Mouse (Mus musculus): ENCODE measurements around the gene Nup54. TPM values are rescaled to one million over a fixed set of nuclear protein-coding genes. Genes with fewer than 3 reads are reported as not detected.

Nup54 gene
- total RNA-seq (2022), result 10 to 100 TPM; 30.5 to 41.7 (median 35.3) TPM

- DNase-seq (ENCODE audit: low spot score in 2 of 2), result peak; percentile 96 to 97
Measured at GRCm38 (mm10) chr5:92435025-92435584, at the start of gene Nup54. Gene Nup54, minus strand, starts transcription at chr5:92435219.

GRCm38 (mm10) chr5:92472863-92473262 is 37.8 kb upstream of the Nup54 start:
- no peak for DNase-seq (ENCODE audit: low spot score in 2 of 2)

DNA sequence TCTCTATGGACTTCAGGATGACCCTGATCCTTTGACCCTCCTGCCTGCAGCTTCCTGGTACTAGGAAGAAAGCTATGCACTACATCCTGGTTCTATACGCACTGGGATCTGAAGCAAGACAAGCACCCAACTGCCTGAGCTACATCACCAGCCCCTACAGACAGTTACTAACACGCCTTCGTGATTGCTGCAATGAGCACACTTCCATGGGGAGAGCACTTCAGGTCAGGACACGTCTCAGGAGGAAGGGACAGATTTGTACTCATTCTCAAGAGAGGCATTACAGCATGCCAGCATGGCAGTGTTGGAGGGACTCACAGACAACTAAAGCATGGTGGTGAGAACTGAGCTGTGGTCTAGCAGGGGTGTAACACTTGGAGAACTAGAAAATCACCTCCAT is 36.5 kb upstream of the Nup54 start:
- DNase-seq (ENCODE audit: low spot score in 2 of 2), result no peak

- DNase-seq (ENCODE audit: low spot score in 2 of 2), result no peak
Measured at GRCm38 (mm10) chr5:92469201-92470130, 34.4 kb upstream of the Nup54 start.

- no peak for DNase-seq (ENCODE audit: low spot score in 2 of 2)
Measured at GRCm38 (mm10) chr5:92468234-92468633, 33.2 kb upstream of the Nup54 start.

DNA sequence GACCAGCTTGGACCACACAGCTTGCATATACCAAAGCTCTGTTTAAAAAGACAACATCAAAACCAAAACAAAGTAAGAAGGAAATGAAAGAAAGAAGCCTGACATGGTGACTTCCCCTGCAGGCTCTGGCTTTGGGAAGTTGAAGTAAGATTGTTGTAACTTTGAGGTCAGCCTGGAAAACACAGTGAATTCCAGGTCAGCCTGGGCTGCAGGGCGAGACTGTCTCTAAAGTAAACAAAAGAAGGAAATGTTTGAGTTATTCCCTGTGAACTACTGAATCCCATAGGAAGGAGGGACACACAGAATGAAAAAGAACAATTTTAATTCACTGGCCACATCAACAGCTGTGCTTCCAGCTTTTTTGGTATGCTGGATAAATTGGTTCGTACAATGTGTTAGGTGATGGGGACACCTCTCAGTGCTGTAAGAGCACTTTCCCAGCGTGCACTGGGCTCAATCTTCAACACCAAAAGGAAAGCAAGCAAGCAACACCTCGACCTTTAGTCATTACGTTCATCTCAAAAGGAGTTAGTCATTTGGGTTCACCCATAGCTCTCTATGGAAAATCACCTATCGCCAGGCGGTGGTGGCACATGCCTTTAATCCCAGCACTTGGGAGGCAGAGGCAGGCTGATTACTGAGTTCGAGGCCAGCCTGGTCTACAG is 32.2 kb upstream of the Nup54 start:
- no peak for DNase-seq (ENCODE audit: low spot score in 2 of 2)

- no peak for DNase-seq (ENCODE audit: low spot score in 2 of 2)
Measured at GRCm38 (mm10) chr5:92465511-92465910, 30.5 kb upstream of the Nup54 start.

GRCm38 (mm10) chr5:92461321-92461720 is 26.3 kb upstream of the Nup54 start:
- peak; percentile 22 to 47 for DNase-seq (ENCODE audit: low spot score in 2 of 2)

DNA sequence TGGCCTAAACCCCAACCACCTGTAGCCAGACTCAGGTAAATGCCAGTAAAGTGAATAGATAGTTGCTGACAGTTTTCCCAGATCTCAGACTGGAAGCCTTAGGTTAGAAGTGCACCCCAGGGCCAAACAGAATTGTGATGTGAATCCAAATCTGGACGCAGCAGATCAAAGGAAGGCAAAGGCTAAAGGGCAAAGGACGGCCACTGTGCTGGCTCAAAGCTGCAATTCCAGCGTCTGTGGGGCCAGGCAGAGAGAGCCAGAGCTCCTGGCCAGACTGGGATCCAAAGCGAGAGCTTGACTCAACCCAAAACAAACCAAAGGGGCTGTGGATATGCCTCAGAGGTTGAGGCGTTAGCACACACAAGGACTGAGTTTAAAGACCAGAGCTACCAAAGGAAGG is 23.7 kb upstream of the Nup54 start:
- DNase-seq (ENCODE audit: low spot score in 2 of 2), result no peak

DNA sequence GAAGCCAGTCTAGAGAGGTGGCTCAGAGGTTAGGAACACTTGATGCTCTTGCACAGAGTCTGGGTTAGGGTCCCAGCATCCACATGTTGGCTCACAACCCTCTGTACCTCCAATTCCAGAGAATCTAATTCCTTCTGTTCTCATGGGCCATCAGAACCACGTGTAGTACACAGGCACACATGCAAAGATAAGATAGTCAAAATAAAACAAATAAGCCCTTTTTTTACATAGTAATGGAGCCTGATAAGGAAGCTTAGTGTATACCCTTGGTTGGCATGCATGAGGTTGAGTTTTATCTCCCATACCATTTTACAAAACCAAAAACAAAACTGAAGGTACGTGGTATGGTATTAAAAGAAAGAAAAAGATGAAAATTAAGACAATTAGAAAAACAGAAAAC is 22.4 kb upstream of the Nup54 start:
- DNase-seq (ENCODE audit: low spot score in 2 of 2), result no peak

DNA sequence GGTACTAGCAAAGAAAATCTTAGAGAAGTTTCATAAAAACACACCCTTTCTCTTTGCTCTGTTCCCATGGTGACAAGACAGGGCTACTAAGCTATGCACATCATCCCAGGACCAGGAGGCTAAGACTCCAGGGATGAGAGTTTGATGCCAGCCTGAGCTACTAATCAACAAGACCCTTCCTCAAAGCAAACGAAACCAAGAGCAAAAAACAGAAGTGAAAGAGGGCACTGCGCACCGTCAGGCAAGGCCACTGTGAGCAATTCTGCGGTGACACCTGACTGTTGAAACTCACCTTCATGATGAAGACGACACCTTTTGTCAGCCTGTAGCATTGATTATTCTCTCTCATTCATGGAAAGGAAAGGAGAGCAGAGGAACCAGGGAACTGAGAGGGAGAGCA is 17.9 kb upstream of the Nup54 start:
- no peak for DNase-seq (ENCODE audit: low spot score in 2 of 2)

- no peak for DNase-seq (ENCODE audit: low spot score in 2 of 2)
Measured at GRCm38 (mm10) chr5:92446736-92447135, 11.7 kb upstream of the Nup54 start.

- DNase-seq (ENCODE audit: low spot score in 2 of 2), result no peak
Measured at GRCm38 (mm10) chr5:92445016-92445415, 10.0 kb upstream of the Nup54 start.

DNA sequence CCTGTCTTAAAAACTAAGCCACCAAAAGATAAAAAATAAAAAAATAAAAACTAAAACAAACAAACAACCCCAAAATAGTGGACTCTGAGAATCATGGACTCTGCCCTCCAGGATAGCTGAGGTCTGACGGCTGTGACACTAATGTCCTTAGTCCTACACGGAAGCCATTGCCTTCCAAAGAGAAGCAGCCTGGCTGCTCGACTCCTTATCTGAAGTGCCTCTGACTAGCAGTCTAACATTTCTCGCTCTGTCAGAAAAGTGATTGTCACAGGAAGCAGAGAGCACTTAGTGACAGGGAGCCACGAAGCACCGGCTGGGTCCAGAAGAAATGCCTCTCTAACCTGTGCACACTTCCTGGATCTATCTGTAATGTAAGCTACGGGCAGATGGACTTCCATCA is 7.9 kb upstream of the Nup54 start:
- no peak for DNase-seq (ENCODE audit: low spot score in 2 of 2)

- DNase-seq (ENCODE audit: low spot score in 2 of 2), result no peak
Measured at GRCm38 (mm10) chr5:92441494-92441893, 6.5 kb upstream of the Nup54 start.

GRCm38 (mm10) chr5:92438540-92438939 is 3.5 kb upstream of the Nup54 start:
- no peak for DNase-seq (ENCODE audit: low spot score in 2 of 2)

DNA sequence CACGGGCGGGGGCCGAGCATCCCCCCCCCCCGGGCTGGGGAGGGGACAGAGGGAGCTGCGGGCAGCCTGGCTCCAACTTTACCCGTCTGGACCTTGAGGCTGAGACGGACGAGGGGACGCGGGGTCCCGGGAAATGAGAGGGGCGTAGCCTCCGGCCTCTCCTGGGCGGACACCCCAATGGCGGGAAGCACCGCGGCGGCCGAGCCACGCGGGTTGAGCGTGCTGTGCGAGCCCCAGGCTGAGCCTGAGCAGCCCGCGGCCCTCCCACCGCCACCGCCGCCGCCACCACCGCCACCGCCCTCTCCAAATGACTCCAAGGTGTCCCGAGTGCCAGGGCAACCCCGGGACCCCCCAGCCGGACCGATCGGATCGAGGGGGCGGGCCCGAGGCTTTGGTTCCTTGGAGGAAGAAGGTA is 441 bp downstream of the Nup54 start:
- DNase-seq (ENCODE audit: low spot score in 2 of 2), result no peak

GRCm38 (mm10) chr5:92434070-92434469 is 949 bp downstream of the Nup54 start:
- no peak for DNase-seq (ENCODE audit: low spot score in 2 of 2)

GRCm38 (mm10) chr5:92431611-92432010 is 3.4 kb downstream of the Nup54 start:
- DNase-seq (ENCODE audit: low spot score in 2 of 2), result no peak

DNA sequence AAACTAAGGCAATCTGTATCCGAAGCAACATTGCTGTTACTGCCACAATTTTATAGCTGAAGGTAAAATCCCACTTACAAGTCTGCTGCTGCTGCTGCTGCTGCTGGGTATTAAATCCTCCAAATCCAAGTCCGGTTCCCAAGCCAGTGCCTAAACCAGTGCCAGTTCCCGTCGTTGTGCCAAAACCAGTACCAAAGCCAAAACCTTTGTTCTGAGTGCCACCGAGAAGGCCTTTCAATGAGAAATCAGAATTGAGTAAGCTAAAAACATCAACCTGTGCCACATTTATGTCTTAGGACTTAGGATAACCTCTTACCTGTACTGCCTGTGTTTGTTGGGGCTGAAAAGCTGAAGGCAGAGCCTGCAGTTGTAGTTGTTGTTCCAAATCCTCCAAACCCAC is 4.3 kb downstream of the Nup54 start:
- peak; percentile 32 to 49 for DNase-seq (ENCODE audit: low spot score in 2 of 2)

- no peak for DNase-seq (ENCODE audit: low spot score in 2 of 2)
Measured at GRCm38 (mm10) chr5:92424126-92424525, 10.9 kb downstream of the Nup54 start.

GRCm38 (mm10) chr5:92413982-92414375 is 21.0 kb downstream of the Nup54 start:
- no peak for DNase-seq (ENCODE audit: low spot score in 2 of 2)

All from layer of hippocampus, adult 8-10 months (tissue).